Mouse (Mus musculus) megakaryocyte, embryonic 14.5 days (primary cell): ENCODE results near the gene Sdhb.

Source experiments
- FLI1 ChIP-seq: IDR thresholded peaks from 2 replicates; pipeline ENCODE4 v1.6.1; 2012; ENCODE audit warnings: low read length, inconsistent platforms, mixed read lengths
- GATA1 ChIP-seq: IDR thresholded peaks from 3 replicates; pipeline ENCODE4 v1.6.1; 2012; ENCODE audit warnings: mixed read lengths, low read length, inconsistent platforms, borderline replicate concordance

DNA sequence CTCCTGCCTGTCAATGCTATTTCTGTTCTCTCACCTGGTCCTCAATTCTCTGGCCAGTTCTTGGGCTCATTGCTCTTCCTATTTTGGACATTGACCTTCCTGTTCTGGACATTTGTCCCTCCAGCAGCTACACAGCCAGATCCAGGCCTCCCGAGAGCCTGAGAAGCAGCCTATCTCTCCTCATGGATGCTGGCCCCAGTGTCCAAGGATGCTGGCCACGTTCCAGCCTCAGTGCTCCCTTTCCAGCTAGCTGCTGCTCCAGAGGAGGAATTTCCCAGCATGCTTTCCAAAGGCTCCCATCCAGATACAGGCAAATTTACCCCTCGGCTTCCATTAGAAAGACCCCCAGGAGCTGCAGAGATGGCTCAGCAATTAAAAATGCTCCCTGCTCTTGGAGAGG lies 10.4 kb upstream of the Sdhb start:
- TF ChIP-seq GATA1, result no peak
- TF ChIP-seq FLI1, result no peak
